Mouse (Mus musculus) layer of hippocampus, postnatal 36 days (tissue): ENCODE results near the gene Mast4. TPM values are rescaled to one million over a fixed set of nuclear protein-coding genes. Genes with fewer than 3 reads are reported as not detected.

ENCODE experiments used
- DNase-seq, 2 experiments: peaks; one replicate each; pipeline ENCODE4 v3.0.0; 2022
- total RNA-seq, 2 experiments: library from RNA; stranded (reverse); gene quantifications; 2 replicates each; pipeline ENCODE4 v1.2.3; 2021

The Mast4 gene
- total RNA-seq, 2 experiments from 2014 or later = 53.3 to 74.6 TPM

DNA sequence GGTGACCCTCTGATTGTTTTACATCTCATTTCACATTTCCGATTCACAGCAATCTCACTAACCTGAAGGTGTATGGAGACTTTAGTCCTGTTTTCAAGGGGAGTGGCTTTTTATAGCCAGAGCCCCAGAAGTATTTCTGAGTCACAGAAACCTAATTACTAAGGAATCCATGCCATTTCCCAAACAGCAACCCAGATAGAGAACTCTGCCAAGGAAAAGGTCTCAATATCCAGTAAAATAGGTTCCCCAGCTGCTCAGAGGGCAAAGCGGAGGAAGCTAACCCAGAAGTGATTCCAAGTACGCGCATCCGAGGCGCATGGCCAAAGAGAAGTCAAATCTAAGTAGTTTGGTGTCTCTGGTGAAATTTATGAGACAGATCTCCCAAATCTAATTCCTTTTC is 370.8 kb downstream of the Mast4 start:
- no peak for DNase-seq

DNA sequence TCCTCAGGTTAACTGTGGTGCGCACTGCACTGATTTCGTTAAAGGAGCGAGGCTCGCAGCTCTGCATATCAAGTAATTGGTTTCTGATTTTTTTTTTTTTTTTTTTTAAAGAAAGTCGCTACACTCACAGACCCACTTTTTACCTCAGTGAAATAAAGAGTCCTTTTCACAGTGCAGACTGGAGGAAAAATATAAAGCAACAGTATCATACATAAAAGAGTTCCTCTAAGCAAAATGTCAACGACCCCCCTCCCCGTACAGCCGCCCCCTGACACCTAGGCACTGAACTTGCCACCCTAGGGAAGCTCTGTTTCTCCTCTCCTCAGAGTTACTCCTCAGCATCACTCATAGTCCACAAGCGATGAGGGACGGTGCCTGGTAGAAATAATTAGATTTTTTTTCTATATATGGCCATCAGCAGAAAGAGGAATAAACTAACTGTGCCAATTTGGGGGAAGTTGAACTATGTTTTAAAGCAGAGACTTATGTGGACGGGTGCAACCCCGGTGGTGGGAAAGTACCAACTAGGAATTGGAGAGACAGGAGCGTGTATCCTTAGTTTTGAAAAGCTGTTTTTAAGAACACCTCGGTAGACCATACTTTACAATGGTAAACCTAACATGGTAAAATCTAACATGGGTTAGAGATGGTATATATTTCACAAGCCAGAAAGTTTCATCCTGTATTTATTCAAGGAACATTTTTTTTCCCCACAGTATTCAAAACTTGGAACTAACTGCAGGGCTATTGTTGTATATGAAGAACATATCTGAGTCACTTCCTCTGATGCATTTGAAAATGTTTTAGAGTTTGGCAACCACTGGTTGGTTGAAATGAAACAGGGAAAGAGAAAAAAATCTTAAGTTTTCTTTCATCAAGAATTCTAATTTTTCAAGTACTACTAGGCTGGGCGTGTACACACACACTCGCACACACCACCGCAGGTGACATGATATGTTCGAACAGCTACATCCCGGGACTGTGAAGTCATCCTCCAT is 375.7 kb downstream of the Mast4 start:
- DNase-seq = no peak

DNA sequence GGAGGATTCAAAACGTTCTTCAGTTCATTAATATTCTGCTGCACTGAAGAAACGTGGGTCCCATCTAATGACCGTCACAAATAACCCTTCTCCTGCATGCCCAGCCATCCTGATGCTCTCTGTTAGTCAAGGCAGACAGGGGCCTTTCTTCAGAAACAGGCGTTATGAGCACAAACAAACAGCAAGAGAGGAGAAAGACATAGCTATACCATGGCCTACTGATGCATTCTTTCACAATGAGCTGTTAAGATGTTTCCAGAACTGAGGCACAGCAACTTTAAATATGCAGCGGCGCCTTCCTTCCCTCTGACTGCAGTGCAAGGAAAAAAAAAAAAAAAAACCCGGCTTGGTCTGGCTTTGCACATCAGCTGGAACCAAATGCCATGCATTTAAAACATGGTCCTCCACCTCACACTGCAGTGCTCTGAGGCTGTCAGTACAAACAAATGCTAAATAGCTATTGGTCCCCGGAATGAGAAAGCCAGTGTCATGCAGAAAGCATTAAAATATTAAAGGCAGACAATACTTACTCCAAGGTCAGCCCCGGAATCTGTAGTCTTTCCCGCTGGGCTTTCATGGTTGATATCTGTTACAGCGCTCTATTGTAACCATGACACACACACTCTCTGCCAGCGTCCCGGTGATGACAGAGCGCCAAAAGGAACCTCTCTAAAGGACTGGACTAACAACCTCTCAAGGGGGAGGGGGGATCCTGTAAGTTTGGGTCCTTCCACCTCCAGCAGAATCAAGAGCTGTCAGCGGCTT is 376.6 kb downstream of the Mast4 start:
- DNase-seq = peak; percentile 25 to 60

DNA sequence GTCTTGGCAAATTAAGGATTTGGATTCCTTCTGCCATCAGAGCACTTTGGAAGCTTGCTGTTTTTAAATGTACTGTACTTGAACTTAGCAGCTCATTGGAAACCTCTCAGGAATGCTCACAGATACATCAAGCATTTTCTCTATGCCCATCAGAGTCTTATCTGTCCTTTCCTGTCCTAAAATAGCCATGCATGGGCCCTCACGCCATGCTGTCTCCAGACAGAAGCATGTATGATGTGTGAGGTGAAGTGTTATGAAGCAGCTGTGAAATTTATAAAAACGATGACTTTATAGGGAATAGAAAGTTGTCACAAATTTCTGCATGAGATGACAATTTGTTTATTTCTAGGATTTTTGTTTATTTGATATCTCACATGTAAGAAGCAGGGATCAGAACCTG is 378.8 kb downstream of the Mast4 start:
- DNase-seq = no peak

DNA sequence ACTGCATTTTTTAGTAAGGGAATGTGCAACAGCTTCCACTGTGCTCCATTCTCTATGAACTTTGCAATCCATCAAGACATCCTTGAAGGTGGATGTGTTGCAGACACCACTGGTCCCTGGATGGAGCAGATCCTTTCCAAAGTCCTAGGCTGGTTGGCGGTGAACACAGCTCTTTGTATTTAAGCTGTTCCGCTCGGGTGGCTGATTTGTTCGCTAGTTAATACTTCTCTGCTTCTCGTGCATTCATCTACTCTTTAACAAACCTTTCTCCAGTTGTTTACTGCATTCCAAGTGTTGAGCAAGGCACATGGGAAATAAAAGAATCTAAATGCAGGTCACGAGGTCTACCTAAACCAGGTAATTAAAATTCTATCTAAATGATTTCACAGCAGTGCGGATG is 384.5 kb downstream of the Mast4 start:
- no peak for DNase-seq

DNA sequence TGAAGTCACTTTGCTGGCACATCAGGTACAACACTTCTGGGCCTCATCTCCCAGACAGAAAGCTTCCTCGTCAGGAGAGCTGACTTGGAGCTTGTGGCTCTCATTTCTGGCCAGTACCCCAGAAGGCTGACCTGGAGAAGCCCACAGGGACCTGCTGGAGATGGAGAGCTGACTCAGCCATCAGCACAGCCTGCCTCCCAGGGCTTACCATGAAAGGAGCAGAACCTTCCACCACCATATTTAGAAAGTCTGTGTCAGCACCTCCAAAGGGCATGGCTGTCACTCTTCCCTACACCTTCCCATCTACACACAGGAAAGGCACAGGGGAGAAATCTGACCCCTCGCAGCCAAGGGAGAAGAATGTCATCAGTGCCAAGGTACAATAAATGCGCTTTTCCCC is 385.3 kb downstream of the Mast4 start:
- DNase-seq = no peak

DNA sequence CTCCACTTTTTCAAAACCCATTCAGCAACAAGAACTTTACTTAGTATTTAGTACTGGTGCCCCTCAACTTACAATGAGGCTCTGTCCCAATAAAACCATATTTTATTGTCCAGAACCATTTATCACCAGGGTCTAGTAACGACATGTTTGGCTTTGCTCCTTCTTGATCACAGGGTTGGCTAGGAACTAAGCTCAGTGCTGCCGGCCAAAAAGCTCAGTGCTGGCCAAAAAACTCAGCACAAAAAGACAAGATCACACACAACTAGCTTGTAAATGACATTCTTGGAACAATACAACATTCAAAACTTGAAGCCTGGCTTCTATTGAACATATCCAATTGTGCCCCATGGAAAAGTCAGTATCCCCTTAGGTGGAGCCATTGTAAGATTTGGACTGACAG is 386.8 kb downstream of the Mast4 start:
- DNase-seq = no peak

DNA sequence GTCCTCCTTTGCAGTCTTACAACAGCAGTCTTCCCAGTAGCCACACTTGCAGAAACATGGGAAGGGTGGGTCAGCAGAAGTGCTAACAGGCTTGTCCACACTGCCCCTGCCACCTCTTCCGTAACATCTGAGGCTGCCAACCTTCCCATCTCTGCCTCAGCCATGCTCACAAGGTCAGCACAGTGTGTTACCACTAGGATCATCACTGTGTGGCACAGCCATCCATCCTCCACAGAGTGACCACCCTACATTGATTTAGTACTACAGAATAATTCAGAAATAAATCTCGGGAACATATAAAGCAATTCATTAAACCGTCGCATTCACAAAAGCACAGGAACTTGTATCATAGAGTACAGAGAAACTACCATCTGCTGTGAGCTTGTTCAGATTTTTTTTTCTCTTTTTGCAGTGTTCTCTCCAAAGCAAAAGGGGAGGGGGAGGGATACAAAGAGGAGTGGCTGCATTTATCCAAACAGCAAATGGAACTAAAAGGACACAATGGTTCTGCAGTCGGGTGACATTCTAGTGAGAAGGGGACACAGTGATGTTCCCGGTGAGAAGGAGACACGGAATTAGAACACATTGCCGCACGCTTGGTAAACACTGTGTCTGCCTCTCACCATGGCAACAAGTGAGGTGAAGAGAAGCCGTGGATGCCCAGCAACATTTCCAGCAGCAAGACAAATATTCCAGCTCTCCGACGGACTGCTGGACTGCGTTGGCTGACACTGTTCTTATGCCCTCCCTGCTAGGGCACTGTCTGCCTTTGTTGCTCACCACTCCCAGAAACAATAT is 388.1 kb downstream of the Mast4 start:
- peak; percentile 42 to 57 for DNase-seq

DNA sequence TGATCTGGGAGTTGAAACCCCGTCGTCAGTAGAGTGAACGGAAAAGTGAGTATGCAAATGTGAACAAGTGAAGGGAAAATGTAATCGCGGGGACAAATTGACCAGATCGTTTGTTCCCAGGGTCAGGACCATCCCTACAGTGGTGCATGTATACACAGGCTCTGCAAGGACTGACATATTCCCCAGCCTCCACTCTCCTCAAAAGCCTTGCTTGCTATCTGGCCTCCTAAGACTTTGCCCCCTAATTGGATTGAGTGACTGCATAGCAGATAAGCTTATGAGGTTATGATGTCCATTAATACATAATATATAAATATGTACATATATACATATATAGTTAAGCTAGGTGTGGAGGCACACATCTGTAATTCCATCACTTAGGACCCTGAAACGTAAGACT is 388.8 kb downstream of the Mast4 start:
- no peak for DNase-seq

DNA sequence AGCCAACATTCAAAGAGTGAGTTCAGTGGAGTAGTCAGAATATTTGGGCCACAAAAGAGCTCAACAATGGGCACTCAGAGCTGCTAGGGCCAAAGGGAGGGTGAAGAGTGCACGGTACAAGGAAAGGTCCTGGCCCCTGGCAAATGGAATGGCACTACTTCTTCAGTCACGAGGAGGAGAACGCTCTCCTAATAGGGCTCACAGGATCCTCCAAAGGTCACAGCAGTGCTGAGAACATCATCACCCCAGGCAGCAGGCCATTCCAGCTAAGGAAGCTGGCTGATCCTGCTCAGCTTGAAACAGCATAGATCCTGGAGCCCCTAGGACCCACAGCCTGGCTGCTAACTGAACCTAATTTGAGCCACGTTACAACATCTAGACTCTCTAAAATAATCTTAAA is 389.8 kb downstream of the Mast4 start:
- DNase-seq = no peak

DNA sequence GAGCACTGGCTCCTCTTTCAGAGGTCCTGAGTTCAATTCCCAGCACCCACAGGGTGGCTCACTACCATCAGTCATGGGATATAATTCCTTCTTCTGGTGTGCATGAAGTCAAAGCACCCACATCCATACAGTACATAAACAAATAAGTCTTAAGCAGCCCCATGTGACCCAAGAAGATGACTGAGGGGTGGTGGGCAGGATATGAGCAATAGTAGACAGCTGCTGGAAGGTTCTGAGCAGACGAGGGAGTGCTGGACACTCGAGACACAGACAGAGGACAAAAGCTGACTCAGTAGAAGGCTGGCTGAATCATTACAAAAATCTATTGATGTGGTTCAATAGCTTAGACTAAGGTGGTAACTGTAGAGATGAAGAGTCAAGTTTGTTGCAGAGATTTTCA is 391.7 kb downstream of the Mast4 start:
- DNase-seq = no peak

DNA sequence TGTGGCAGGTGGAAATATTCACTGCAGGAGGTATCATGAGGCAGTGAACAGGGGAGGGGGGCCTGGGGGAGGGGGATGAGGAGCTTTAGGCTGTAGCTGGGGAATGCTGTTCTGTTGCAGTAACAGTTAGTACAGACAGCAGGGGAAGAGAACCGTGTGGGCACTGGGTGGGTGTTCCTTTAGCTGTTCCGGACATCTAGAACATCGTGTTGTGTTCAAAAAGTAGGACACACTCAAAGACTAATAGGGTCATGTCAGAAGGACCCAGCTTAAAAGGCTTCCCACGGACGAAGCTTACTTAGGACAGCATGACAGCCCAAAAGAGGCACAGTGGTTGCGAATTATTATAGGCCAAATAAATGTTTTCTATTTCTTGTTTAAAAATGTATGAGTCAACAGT is 393.8 kb downstream of the Mast4 start:
- DNase-seq = peak; percentile 24 to 46

DNA sequence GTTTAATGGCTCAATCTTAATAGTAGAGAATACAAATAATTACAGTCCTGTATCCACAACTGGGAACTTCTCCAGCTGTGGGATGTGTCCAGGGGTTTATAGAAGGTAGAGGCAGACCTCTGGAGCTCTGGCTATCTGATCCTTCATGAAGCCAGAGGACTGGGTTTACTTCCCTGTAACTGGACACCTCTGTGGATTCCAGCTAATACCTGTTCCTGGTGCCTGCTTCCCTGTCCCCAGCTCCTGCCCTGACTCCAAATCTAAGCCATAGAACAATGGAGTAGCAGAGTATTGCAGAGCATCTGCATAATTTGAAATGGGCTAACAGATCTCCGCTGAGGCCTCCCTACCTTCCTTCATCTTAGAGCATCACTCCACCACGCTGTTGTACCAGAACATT is 398.1 kb downstream of the Mast4 start:
- DNase-seq = no peak

DNA sequence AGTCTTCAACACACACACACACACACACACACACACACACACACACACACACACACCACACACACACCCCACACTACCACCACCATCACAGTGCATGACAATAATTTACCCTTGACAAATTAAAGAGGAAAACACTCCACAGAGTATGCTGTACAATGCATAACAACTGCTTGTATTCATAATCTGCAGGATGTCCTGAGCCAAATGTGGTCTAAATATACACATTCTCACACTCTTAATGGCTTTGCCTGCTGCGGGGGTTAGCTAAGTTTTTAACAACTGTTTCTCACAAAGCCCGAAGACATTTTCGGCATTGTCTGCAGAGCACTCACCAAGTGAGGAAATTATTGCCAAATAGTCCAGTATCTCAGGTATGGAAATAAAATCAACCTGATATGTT is 398.5 kb downstream of the Mast4 start:
- no peak for DNase-seq

DNA sequence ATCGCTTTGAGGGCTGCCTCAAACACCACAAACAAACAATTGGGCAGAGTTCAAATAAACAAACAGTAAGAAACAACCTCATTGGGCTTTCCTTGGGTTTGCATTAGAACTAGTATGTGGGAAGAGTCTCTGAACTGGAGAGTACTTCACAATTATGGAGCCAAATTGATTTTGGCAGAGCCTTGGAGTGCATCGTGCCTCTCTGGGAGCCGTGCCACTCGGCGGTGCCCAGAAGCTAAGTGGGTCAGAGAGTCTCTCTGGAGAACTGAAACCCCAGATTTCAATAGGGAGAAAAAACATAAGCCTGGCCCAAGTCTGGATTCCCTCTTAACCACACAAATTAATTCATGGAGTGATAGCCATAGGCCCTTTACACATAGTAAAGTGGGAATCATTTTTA is 400.6 kb downstream of the Mast4 start:
- peak; percentile 43 to 58 for DNase-seq

DNA sequence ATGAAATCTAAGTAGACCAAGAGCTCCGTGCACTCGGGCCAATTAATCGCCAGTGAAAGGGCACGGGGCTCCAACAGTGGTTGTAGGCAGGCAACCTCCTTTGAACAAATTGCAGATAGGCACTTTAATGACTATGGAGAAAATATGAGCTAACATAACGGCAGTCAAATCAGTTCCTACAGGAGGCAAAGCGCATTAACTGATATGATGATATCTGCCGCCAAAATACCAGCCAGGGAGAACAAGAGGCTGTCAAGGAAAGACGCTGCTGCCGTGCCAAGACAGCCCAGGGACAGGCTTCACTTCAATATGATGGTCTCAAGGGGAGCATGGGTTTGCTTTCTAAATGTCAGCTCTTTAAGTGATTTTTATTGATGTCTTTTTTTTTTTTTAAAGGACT is 401.9 kb downstream of the Mast4 start:
- DNase-seq = no peak

DNA sequence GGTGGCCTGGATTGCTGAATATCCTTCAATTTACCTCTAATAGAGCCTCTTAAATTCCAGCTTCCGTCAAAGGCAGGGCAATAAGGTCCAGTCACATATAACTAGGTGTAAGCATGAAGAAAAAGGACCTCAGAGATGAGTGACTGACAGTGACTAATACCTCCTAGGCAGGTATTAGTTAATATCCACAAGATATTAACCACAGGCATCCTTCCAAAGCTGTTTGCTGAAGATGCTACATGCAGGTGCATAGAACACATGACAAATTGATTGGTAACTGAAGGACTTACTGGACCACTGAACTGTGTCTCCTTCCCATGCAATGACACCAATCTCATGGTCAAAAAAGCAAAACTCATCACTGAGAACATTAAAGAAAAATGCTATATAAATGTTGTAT is 402.3 kb downstream of the Mast4 start:
- no peak for DNase-seq

DNA sequence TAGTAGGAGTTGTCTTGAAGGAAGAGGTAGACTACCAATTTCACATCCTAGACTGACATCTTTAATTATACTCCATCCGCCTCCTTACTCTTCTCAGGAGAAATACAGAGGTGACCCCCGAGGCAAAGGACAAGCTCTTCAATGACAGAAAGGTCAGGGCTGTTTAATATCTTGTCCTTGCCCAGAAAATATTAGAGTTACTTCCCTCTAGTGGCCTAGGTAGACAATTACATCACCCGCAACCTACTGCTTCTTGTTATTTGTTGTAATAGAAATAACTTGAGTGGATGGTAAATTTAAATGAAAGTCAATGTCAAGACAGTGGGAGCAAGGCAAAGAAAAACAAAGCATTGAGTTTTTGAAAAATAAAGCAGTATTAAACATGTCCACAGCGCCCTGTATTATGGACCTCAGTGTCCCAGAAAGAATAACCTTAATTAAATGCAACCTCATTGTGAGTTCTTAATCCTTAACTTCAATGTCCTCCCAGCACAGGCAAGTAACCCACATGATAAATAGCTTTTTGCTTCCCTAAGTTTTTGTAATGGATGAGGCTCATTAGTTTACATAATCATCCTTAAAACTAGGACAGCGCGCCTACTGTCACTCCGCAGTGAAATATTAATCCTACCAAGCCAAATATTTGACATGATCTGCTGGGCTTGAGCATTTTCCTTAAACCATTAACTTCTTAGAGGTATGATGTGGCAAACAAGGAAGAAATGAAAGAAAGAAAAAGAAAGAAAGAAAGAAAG is 408.3 kb downstream of the Mast4 start:
- DNase-seq = no peak

DNA sequence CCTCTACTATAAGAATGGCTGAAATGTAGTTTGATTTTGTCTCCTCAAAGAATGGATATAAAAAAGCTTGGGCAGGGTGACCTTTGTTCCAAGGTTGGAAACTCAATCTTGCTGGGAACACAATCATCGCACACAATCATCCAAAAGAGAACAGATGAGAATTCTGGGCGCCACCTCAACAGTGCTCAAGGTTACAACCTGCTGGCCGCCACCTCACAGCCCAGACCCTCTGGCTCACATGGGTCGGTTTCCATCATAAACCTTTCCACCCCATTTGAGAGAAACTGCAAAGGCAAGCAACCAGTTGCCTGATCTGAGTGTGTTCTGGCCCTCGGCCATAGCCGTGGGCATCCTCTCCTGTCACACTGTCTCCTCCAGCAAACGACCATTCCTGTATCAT is 414.6 kb downstream of the Mast4 start:
- no peak for DNase-seq

DNA sequence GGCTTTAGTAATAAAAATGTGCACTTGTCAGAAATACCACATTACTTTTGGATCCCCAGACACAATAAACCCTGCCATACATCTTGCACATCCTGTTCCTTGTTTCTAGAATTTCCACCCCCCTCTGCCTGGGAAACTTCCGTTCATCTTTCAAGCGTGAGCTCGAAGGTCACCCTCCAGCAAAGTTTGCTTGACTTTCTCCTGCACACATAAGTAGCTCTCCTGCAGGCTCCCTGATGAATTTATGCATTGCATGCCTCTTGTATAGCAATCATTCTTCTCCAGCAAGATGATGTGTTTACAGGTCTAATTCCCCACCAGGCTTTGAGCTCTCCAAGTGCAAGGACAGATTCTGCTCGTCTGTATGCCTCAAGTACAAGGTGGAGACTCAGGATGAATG is 415.7 kb downstream of the Mast4 start:
- no peak for DNase-seq

DNA sequence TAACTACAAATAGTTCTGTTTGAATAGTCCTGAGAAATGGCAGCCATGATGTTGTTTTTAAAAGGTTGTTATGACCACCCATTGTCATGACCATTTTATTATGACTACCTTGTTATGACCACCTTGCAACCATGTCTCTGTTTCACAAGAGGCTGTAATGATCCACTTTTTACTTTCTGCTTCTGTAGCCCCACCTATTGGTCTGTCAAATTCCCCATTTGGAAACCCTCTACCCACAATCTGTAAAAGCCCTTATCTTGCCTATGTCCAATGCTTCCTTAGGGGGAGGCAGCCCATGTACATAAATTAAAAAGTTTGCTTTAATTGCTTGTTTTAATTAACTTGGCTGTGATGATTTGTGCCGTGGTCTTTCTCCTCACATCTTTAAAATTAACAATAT is 419.0 kb downstream of the Mast4 start:
- no peak for DNase-seq

DNA sequence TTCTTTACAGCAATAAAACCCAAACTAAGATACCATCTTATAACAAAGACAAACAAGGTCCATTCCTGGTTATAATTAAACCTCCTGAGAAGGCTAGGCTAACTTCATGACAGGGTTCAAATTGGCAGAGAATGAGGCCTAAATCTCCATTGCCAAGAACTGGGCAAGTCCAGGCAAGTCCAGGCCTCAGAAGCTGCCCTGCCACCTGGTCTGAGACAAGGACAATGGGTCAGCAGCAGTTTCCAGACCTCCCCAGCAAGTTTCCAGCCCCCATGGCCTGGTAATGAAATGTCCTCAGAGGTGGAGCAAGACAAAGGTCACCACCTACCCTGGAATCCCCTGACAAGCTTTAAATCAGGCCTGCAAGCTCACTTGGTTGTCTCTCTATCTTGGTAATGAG is 419.5 kb downstream of the Mast4 start:
- no peak for DNase-seq
